Mouse (Mus musculus) urinary bladder, adult 2 months (tissue): ENCODE measurements around the gene Tef. TPM values are rescaled to one million over a fixed set of nuclear protein-coding genes. Genes with fewer than 3 reads are reported as not detected.
A peak's percentile ranks its signal among the peaks of the same experiment; 100 is the strongest.

Experiments used
- DNase-seq: peaks from one replicate; pipeline ENCODE4 v3.0.0; 2022; ENCODE audit warnings: low spot score
- polyA plus RNA-seq: library from polyadenylated mRNA; depleted of rRNA; stranded (reverse); fragments of >200 nt; gene quantifications from 2 replicates; pipeline ENCODE4 v1.2.3, GENCODE M21; 2012

The Tef gene
- polyA plus RNA-seq, 1 experiment: 193 TPM

DNA sequence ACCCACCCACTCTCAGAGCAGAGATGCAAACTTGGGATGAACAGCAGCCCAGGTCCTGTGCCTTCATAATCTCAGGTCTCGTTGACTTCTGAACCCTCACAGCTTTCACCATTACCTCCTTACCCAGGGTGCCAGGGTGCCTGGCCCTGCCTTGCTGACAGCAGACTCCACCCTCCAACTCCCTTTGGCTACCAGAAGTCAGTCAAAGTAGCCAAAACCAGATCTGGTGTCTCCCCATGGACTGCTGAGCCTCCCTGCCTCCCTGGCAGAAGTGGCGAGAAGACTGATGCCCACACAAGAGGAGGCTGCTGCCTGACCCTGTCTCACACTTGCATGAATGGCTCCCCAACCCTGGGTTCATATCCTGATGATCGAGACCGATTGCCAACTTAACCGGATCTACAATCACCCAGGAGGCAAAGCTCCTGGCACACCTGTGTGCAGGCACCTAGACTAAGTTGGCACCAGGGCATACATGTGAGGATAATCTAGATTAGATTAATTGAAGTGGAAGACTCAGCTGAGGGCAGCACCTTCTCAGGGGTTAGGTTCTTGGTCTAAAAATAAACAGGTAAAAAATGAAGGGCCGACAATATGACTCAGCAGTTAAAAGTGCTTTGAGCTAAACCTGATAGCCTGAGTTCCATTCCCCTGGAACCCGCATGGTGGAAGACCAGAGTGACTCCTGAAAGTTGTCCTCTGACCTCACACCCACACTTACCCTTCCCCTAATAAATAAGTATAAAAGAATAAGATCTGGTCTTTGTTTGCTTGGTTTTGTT, 26.4 kb downstream of the Tef start:
- no peak for DNase-seq

- no peak for DNase-seq
Observed at GRCm38 (mm10) chr15:81829208-81829580, 27.0 kb downstream of the Tef start.

GRCm38 (mm10) chr15:81830530-81830929, 28.3 kb downstream of the Tef start:
- DNase-seq: no peak

DNA sequence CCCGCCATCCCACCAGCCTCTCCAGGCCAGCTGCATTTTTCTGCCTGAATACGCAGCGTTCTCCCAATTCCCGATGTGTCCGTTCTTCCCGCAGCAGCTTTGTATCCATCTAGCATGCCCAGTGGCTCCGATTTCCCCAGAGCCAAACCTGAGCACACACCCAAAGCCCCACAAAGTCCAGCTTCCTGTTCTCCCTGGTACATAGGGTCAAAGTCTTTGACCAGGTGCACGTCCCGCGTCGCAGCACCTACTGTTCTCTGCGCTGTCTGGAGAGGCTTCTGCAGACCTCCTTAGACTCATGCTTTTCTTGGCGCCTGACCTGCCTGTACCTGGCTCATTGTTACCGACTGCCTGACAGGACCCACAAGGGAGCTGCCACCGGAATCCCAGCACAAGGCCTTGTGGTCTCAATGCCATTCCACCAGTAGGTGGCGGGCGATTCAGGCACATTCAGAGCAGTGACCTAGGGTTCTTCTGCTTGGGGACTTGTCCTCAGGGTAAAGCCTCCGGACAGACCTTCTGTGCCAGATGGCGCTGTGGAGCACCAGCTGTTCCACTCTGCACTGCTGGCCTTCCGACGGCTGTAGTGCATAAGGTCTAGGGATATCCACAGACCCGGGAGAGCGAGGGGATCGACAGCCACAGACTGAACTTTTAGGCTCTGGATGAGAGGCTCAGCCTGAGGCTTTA, 29.1 kb downstream of the Tef start:
- DNase-seq: peak; percentile 67

- DNase-seq: no peak
Observed at GRCm38 (mm10) chr15:81832219-81832618, 30.0 kb downstream of the Tef start.

GRCm38 (mm10) chr15:81833481-81833880, 31.3 kb downstream of the Tef start:
- DNase-seq: no peak

GRCm38 (mm10) chr15:81834171-81834841, 32.1 kb downstream of the Tef start:
- no peak for DNase-seq

GRCm38 (mm10) chr15:81835007-81835880, 33.0 kb downstream of the Tef start:
- DNase-seq: no peak

DNA sequence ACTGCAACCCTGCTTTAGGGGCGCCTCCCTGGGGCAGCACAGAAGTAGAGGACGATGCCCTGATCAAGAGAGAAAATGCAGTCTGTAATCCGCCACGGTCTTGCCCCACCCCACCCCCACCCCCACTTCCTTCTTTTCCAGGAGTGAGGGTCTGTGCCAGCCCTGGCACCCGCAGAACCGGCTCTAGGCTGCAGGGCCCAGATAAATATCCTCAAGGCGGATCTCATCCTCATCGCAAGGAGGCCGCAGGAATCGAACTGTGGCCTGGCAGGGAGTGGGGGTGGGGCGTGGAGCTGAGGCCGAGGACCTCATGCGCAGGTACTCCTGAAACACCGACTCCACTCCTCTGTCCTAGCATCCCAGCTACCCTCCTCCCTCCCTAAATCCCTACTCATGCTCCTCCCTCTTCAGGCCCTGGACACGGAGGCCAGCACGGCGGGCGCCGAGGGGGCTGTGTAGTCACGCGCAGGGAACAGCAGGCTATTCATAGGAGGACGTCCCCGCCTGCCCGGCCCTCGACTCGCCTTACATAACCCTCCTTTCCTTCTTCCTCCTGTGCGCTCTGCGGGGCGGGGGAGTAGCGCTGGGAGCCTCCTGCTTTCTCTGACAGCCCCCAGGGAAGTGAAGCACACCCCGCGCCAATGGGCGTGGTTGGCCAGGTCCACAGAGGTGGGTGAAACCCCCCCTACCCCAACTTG, 34.1 kb downstream of the Tef start:
- DNase-seq: no peak

GRCm38 (mm10) chr15:81836966-81837920, 35.0 kb downstream of the Tef start:
- no peak for DNase-seq

- DNase-seq: no peak
Observed at GRCm38 (mm10) chr15:81838554-81839235, 36.5 kb downstream of the Tef start.

DNA sequence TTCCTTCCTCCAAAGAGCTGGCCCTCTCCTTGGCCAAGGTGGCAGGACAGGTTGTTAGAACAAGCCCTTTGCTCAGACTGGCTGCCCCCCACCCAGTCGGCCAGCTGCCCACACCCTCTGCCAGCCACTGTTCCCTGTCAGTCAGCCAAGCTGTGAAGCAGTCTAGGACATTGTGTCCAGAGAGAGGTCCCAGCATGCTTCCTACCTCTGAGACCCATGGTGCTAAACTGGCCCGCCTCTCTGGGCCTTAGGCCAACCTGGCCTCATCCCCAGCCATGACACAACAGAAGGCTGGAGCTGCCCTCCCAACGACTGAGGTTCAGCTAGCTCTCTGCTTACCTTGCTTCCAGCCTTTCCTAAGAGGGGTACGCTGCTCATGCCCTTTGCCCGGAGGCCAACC, 37.4 kb downstream of the Tef start:
- DNase-seq: no peak

DNA sequence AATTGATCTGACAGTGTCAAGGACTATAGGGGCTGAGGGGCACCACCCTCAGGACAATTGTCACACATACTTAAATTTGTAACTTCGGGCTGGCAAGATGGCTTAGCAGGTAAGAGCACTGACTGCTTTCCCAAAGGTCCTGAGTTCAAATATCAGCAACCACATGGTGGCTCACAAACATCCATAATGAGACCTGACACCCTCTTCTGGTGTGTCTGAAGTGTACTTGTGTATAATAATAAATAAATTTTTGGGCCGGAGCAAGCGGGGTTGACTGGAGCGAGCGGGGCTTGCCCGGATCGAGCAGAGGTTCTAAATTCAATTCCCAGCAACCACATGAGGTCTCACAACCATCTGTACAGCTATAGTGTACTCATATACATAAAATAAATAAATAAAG, 38.1 kb downstream of the Tef start:
- no peak for DNase-seq

GRCm38 (mm10) chr15:81842275-81842674, 40.1 kb downstream of the Tef start:
- DNase-seq: no peak

GRCm38 (mm10) chr15:81845033-81845625, 42.9 kb downstream of the Tef start:
- DNase-seq: no peak

GRCm38 (mm10) chr15:81845724-81846123, 43.5 kb downstream of the Tef start:
- DNase-seq: no peak

GRCm38 (mm10) chr15:81846755-81847154, 44.5 kb downstream of the Tef start:
- no peak for DNase-seq

DNA sequence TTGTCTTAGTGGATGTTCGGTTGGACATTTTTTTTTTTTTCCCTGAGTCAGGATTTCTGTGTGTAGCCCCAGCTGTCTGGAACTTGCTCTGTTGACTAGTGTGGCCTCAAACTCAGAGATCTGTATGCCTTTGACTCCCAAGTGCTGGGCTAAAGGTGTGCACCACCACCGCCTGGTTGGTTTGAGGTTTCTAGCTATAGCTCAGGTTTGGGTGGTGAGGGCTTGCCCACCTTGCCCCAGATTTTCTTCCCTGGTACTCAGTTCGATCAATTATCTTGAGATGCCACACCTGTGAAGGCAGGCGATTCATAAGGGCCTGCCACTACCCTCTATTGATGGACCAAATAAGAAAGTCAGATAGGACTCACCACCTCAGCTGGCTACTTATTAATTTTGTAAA, 44.9 kb downstream of the Tef start:
- DNase-seq: no peak

DNA sequence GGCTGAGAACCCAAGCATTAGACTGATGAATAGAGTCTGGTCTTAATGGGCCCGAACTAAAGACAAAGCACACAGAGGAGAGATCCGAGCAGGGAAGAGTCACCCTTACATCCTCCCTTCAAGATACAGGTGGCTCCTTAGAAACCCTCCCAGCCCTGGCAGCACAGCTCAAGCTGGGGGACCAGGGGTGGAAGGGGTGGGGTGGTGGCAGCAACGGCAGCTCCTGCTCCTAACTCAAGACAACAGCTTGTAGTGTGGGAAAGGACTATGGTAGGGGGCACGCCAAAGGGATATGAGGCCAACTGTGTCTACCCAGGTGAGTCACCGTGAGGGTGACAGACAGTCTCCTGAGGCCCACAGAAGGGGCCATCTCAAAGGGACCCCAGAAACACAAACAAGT, 45.6 kb downstream of the Tef start:
- no peak for DNase-seq
